Mouse (Mus musculus) adrenal gland, postnatal 36 days (tissue): ENCODE results near the gene Ndufa4l2. TPM values are rescaled to one million over a fixed set of nuclear protein-coding genes. Genes with fewer than 3 reads are reported as not detected.

ENCODE experiments used
- DNase-seq, 2 experiments: peaks; one replicate each; pipeline ENCODE4 v3.0.0; 2021; ENCODE audit warnings: mixed read lengths in 1 of 2
- total RNA-seq, 2 experiments: library from RNA; stranded (reverse); gene quantifications; 2 replicates each; pipeline ENCODE4 v1.2.3; 2021

Ndufa4l2 gene
- total RNA-seq, 2 experiments from 2014 or later, result 29.7 to 45.6 TPM

DNA sequence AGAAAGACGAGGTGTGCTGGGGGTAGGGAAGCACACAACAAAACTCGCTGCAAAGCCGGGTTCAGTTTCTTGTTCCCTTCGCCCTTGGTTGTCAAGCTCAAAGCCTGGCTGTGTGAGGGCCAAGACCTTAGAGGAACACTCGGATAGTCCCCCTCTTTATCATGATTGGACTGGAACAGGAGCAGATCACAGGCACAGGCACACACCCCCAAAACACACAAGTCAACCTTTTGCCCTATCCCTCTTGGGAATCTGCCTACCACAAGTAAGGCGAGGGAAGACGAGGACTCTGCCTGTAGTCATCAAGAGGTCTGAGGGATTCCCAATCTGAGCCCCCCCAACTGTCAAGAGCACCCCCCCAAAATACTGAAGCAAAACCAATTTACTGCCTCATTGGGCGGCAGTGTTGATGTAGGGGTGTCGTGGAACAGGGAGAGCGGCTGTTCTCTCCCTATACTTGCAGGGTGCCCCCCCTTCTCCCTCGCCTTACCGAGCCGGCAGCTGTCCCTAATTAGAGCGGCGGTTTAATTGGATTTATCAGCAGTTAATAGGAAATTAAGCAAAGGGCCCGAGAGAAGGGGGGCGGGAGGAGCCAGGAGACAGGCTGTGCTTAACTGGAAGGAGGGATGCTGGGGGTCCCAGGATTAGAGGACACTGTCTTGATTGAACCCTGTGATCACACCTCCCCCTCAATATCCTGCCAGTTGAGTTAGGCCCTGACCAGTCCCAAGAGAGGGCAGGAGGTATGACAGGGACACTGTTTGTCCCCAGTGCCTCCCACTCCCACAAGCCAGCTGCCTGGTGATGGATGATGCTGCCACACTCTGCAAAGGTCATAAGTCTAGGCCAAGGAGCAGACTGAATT lies 4.7 kb upstream of the Ndufa4l2 start:
- DNase-seq, result no peak

GRCm38 (mm10) chr10:127510895-127511617 lies 3.7 kb upstream of the Ndufa4l2 start:
- no peak for DNase-seq

DNA sequence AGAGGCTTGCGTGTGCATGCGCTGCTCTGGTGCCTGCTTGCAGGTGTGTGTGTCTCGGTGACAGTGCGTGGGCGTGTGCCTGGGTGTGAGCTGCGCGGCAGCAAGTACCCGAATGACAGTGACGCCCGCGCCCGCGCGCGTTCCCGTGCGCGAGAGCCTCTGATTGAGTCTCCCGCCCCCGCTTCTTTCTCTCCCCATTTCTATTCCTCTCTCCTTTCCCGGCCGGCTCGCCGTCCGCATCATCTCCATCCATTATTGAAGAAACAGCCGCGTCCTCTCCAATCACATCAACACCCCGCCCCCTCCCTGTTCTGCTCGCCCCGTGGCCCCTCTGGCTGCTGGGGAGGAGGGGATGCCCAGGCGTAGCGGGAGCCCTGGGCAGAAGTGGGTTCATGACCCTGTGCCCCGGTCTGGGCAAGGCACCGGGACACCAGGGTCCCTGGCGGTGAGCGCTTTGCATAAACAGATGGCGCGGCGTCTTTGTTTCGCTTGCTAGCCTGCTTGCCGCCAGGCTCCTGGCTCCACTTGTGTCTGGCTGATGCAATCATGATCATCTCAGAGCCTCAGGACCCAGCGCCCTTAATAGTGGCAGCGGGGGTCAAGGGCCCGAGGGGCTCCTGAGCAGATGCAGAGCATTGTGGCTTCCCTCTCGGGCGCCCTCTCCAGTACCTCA lies 3.0 kb upstream of the Ndufa4l2 start:
- peak; percentile 37 to 53 for DNase-seq

- DNase-seq, result no peak
Observed at GRCm38 (mm10) chr10:127512307-127512666, 2.5 kb upstream of the Ndufa4l2 start.

DNA sequence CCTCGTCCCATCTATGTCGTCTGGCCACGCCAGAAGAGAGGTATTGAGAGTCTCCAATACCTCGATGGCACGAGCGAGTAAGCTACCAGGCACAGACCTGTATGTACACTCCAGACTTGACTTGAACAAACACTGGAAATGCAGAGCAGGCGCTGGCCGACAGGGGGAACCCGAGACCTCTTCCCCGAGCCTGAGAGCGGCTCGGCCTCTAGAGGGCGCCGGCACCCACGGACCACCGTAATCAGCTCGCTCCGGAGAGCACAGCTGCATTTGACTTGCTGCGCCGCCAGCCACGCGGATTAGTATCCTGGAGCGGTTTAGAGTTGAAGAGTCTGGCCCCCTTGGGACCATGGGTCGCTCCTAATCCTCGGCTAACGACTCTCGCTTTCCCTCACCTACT lies 2.0 kb upstream of the Ndufa4l2 start:
- peak; percentile 94 to 95 for DNase-seq

DNA sequence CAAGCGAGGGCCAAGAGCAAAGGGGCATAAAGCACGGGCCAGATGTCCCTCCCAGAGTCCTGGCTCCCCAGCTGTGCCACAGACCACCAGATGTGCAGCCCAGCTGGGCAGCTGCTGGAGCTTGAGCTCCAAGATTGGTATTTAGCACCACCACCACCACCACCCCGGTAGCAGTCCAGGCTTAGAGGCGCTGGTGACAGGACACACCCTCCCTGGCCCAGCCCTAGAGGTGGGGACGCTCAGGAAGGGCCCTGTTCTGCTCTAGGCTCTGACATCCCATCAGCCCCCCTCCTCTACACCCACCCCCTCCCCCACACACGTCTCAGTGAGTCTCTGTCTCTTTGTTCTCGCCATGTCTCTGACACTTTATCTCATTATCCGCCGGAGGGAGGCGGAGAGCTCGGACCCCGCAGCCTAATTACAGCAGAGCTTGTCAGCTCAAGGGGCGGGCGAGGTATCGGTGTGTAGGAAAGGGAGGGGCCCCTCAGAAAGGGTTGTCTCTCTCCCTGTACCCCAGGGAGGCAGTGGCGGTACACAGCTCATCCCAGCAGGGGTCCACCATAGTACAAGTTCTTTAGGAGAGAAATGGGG lies 1.2 kb upstream of the Ndufa4l2 start:
- no peak for DNase-seq

DNA sequence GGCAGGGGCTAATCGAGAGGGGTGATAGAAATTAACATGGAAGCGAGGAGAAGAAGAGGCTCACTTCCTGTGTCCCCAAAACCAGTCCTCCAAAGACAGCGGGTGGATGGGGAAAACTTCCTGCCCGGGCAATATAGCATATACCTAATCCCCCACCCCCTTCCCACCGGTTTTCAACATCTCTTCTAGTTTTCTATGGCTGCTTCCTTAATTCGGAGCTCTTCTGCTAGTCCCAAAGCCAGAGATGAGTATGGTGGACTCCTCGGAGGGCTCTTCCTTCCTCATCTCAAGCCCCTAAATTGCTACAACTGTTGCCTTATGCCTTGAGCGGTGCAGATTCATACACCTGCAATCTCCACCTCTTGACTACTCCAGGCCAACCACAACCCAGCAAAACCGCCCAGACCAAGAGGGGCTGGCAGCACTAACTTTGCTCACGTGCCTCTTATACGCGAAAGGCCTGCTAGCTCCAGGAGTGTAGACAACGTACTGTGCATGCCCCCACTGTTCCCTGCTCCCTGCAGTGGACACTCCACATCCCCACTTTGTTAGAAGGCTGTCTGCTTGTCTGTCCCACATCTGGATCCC lies 562 bp upstream of the Ndufa4l2 start:
- no peak for DNase-seq

DNA sequence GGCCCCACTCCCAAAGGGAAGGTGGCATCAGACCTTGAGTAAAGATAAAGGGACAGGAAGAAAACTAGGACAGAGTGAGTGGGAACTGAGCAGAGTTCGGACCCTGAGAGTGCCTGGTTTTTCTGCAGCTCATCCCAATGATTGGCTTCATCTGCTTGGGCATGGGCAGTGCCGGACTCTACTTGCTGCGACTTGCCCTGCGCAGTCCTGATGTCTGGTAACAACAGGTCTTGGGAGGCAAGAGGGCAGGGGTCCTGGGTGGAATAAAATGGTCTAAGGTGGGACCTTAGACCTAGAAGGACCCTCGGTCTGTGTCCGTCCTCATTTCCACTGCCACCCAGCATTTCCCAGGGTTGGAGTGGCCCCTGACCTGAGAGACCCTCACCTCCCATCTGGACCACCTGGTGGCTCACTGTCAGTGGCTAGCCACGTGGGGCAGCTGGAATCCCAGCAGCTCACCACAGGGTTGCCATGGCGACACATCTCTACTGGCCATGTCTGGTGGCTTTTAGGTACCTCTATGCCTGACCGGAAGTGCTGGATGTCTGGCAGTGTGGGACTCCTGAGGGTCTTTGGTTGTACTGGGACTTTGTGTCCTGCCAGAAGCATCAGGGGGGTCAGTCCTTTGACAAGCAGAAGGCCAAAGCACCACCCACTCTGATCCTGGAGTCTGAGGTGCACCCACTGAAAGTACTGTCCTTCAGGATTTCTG lies 660 bp downstream of the Ndufa4l2 start:
- no peak for DNase-seq

GRCm38 (mm10) chr10:127515983-127516459 lies 1.3 kb downstream of the Ndufa4l2 start:
- DNase-seq, result no peak

GRCm38 (mm10) chr10:127516576-127517260 lies 2.0 kb downstream of the Ndufa4l2 start:
- peak; percentile 29 to 51 for DNase-seq

DNA sequence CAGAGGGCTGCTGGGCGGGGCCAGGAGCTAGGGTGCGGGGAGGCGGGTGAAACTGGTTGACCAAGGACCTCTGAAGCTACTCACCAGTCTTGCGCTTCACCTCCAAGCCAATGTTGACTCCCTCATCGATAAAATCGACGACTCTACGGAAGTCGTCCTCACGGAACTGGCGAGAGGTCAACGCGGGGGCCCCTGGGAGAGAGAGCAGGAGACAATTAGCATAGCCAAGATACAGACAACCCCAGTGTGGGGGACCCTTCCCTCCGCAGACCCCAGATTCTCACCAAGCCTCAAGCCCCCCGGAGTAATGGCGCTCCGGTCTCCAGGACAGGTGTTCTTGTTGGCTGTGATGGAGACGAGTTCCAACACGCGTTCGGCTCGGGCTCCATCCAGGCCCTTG lies 3.2 kb downstream of the Ndufa4l2 start:
- no peak for DNase-seq

DNA sequence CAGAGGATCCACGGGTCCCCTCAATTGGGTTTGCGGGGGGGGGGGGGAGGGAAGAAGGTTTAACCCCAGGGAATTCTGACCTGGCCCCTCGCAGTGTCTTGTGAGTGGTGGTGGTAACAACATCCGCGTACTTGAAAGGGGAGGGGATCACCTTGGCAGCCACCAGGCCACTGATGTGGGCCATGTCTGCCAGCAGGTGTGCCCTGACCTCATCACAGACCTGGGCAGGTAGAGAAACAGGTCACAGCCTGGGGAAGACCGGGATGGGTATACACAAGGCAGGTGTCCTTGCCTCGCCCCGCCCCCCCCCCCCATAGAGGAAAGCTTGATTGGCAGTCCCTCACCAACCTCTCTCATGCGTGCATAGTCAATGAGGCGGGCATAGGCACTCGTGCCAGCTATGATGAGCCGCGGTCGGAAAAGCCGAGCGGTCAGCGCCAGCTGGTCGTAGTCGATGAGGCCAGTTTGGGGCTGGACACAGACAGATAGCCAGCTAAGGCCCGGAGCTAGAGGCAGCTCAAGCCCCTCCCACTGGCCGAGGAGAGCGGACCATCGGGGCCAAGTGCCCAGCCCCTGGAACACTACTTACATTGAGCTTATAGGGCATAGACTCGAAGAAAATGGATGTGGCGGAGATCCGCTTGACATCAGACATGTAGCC lies 4.4 kb downstream of the Ndufa4l2 start:
- DNase-seq, result no peak

- no peak for DNase-seq
Observed at GRCm38 (mm10) chr10:127519903-127520713, 5.3 kb downstream of the Ndufa4l2 start.

GRCm38 (mm10) chr10:127520714-127521357 lies 6.1 kb downstream of the Ndufa4l2 start:
- DNase-seq, result no peak

GRCm38 (mm10) chr10:127521611-127522080 lies 6.9 kb downstream of the Ndufa4l2 start:
- no peak for DNase-seq

DNA sequence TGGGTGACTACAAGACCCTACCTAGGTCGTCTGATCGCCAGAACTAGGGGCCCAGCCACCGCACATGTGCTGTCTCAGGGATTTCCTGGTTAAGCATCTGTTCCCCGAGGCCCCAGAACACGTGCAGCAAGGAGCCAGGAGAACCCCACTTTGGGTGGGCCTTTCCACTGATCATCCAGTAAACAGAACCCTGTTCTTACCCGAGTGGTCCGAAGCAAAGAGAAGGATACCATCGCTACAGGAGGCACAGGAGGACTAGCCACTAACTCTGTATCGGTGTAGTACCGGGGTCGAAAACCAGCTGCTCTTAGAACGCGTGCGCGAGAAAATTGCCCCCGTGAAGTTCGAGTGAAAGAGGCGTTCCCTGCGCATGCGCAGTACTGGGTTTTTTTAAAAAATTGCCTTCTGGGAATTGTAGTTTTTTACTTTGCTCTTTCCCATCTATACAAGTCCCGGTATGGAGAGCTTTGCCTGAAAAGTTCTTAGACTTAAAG lies 7.4 kb downstream of the Ndufa4l2 start, which contains the start of gene Shmt2:
Shmt2 (minus strand) TSS at position 357 of the 494 bp plus-strand sequence.
- peak; percentile 84 to 87 for DNase-seq

DNA sequence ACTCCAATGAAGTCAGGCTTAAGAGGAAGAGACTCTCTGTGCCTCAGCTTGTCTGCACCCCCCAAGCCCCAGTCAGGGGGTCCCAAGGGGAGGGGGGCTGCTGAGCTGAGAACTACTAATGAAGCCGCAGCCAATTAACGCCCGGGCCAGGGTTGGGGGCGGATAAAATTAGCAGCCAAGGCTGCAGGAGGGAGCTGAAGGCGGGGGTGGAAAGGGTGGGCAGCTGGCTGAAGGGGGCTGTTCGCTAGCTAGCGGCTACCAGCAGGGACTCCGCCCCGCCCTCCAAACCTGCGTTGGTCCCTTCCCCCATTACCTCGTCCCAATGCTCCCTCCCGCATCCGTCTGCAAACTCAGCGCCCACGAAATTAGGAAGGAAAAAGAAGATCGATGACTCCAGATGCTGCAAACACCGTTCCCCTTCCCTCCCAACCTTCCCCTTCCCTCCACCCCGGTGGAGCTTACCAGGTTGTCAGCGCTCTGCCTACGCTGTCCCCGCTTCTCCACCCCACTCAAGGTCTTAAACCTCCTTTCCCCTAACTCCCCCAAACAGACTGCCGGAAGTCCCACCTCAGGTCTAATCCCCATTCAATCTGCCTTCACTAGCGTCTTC lies 10.0 kb downstream of the Ndufa4l2 start:
- DNase-seq, result no peak

- DNase-seq, result no peak
Observed at GRCm38 (mm10) chr10:127526048-127526447, 11.3 kb downstream of the Ndufa4l2 start.
